Mouse (Mus musculus): ENCODE data around the gene Nid1. TPM values are rescaled to one million over a fixed set of nuclear protein-coding genes. Genes with fewer than 3 reads are reported as not detected.
"Not testable (repeated sequence)": the region's sequence is repeated elsewhere in the genome, so short reads cannot be mapped to it uniquely, and the experiment has no call there.

The Nid1 gene
- polyA plus RNA-seq, 1 experiment from 2014 or later, result 37.8 TPM

DNA sequence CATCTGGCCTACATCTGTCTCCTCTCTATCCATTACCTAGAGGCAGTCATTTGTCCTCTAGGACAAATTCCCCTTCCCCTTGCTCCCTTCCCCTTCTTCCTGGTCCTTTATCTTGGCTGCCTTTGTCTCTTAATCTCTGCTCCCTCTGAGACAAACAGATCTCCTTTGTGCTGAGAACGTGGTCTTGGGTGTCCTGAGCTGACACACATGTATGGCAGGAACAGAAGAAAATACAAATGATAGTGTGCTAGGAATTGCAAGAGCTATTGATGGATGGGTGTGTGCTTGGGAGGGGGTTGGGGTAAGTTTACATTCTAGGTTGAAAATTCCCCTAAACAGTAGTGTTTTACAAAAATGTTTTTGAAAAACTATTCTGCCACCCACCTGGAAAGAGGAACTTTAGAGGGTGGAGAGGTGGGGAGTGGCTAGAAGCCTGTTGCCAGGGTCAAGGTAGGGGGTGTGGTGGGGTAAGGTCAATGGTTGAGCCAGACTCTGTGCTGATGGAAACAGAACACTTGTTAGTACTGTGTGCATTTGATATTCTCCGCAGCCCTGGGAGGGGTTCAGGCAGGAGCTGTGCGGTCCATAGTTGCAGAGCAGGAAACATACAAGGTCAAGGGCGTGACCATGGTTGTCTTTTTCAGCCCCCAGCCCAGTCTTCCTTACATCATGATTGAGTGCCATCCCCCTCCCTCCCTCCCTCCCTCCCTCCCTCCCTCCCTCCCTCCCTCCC, 9.5 kb downstream of the Nid1 start:
- WGBS (ENCODE audit: insufficient replicate concordance), result 42% methylated on average over 4 of the region's 4 CpGs
- H3K4me1 ChIP-seq (ENCODE audit: control insufficient read depth, low read depth, low read length); ATAC-seq (ENCODE audit: low read depth); H3K9ac ChIP-seq (ENCODE audit: low read depth, low read length); H3K4me3 ChIP-seq (ENCODE audit: low read depth, low read length); H3K27ac ChIP-seq (ENCODE audit: low read length); H3K4me2 ChIP-seq (ENCODE audit: low read depth, low read length); H3K36me3 ChIP-seq (ENCODE audit: control insufficient read depth, insufficient read depth); H3K27me3 ChIP-seq (ENCODE audit: control insufficient read depth, insufficient read depth, low read depth, low read length); H3K9me3 ChIP-seq (replicated peaks; ENCODE audit: control insufficient read depth, low read length): not testable (repeated sequence)

DNA sequence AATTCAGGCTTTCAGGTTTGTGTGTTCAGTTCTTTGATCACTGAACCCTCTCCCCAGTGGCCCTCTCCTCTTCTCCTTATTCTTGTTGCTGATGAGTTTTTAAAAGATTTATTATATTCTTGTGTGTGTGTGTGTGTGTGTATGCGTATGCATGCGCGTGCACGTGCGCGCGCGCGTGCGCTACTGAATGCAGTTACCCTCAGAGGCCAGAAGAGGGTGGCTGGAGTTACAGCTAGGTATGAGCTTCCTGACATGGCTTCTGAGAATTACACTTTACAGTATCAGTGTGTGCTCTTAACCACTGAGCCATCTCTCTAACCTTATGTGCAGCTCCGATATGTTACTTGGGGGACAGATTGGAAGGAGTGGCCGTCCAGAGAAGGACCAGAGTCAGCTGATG, 12.6 kb downstream of the Nid1 start:
- H3K9ac ChIP-seq (ENCODE audit: low read depth, low read length); ATAC-seq (ENCODE audit: low read depth); H3K36me3 ChIP-seq (ENCODE audit: control insufficient read depth, insufficient read depth); H3K4me1 ChIP-seq (ENCODE audit: control insufficient read depth, low read depth, low read length); H3K9me3 ChIP-seq (replicated peaks; ENCODE audit: control insufficient read depth, low read length); H3K27me3 ChIP-seq (ENCODE audit: control insufficient read depth, insufficient read depth, low read depth, low read length); H3K27ac ChIP-seq (ENCODE audit: low read length); H3K4me2 ChIP-seq (ENCODE audit: low read depth, low read length); H3K4me3 ChIP-seq (ENCODE audit: low read depth, low read length): not testable (repeated sequence)
- WGBS (ENCODE audit: insufficient replicate concordance), result 67% methylated on average over 12 of the region's 12 CpGs

DNA sequence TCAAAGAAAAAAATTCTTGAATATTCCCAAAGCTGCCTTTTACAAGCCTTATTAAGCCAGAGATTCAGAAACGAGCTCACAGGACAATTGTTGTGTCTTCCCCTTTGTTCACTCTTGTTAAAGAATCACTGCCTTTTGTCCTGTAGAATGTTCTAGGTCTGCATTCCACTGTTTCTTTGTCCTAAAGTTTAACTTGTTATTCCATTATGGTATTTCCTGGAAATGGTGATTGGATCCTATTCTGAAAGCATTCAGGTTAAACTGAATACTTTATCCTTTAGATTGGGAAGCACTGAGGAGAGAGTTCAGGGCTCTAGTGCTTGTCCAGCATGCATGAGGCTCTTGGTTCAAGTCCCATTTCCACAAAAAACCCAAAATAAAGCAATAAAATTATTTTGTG, 13.6 kb downstream of the Nid1 start:
- H3K4me2 ChIP-seq (ENCODE audit: low read depth, low read length); H3K9ac ChIP-seq (ENCODE audit: low read depth, low read length); H3K9me3 ChIP-seq (replicated peaks; ENCODE audit: control insufficient read depth, low read length); H3K4me3 ChIP-seq (ENCODE audit: low read depth, low read length); H3K4me1 ChIP-seq (ENCODE audit: control insufficient read depth, low read depth, low read length); ATAC-seq (ENCODE audit: low read depth); H3K27me3 ChIP-seq (ENCODE audit: control insufficient read depth, insufficient read depth, low read depth, low read length); H3K36me3 ChIP-seq (ENCODE audit: control insufficient read depth, insufficient read depth); H3K27ac ChIP-seq (ENCODE audit: low read length): not testable (repeated sequence)
- 47% methylated on average over 1 of the region's 1 CpGs for WGBS (ENCODE audit: insufficient replicate concordance)

DNA sequence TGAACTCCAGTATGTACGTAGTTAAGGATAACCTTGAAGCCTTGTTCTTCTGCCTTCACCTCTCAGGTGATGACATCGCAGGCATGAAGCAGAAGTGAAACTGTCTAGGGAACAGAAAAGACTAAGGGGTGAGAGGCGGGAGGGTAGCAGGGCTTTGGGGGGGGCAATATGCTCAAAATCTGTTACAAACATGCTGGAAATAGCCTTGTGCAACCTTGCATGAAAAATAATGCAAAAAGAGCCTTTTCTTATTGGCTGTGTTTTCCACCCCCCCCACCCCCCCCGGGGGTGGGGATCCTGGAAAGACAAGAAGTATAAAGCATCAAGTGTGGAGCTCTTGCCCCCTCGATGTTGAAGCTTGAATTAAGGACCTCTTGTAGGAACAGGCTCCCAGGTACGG, 16.0 kb downstream of the Nid1 start:
- not testable (repeated sequence) for H3K36me3 ChIP-seq (ENCODE audit: control insufficient read depth, insufficient read depth); ATAC-seq (ENCODE audit: low read depth); H3K27me3 ChIP-seq (ENCODE audit: control insufficient read depth, insufficient read depth, low read depth, low read length); H3K4me1 ChIP-seq (ENCODE audit: control insufficient read depth, low read depth, low read length); H3K9me3 ChIP-seq (replicated peaks; ENCODE audit: control insufficient read depth, low read length); H3K4me3 ChIP-seq (ENCODE audit: low read depth, low read length); H3K27ac ChIP-seq (ENCODE audit: low read length); H3K4me2 ChIP-seq (ENCODE audit: low read depth, low read length); H3K9ac ChIP-seq (ENCODE audit: low read depth, low read length)
- 61% methylated on average over 6 of the region's 6 CpGs for WGBS (ENCODE audit: insufficient replicate concordance)

DNA sequence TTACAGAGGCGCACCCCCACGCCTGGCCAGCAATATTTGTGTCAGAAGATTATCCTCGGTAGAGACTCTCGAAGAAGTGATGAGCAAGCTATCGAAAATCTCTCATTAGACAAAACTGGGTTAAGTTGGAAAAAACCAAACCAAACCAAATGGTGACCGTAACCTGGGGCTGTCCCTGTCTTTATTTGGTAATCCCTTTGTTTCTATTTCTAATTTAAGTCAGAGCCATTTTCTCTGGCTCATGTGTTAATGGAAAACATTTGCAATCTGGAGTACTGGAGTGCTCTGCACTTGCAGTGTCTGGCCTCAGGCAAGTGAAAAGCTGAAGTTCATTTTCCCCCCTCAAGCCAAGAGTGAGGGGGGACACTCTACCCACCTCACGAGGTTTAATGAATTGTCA, 16.9 kb downstream of the Nid1 start:
- H3K4me1 ChIP-seq (ENCODE audit: control insufficient read depth, low read depth, low read length); H3K36me3 ChIP-seq (ENCODE audit: control insufficient read depth, insufficient read depth); H3K4me3 ChIP-seq (ENCODE audit: low read depth, low read length); H3K9me3 ChIP-seq (replicated peaks; ENCODE audit: control insufficient read depth, low read length); H3K27ac ChIP-seq (ENCODE audit: low read length); H3K9ac ChIP-seq (ENCODE audit: low read depth, low read length); H3K4me2 ChIP-seq (ENCODE audit: low read depth, low read length); H3K27me3 ChIP-seq (ENCODE audit: control insufficient read depth, insufficient read depth, low read depth, low read length); ATAC-seq (ENCODE audit: low read depth): not testable (repeated sequence)
- 64% methylated on average over 7 of the region's 7 CpGs for WGBS (ENCODE audit: insufficient replicate concordance)

DNA sequence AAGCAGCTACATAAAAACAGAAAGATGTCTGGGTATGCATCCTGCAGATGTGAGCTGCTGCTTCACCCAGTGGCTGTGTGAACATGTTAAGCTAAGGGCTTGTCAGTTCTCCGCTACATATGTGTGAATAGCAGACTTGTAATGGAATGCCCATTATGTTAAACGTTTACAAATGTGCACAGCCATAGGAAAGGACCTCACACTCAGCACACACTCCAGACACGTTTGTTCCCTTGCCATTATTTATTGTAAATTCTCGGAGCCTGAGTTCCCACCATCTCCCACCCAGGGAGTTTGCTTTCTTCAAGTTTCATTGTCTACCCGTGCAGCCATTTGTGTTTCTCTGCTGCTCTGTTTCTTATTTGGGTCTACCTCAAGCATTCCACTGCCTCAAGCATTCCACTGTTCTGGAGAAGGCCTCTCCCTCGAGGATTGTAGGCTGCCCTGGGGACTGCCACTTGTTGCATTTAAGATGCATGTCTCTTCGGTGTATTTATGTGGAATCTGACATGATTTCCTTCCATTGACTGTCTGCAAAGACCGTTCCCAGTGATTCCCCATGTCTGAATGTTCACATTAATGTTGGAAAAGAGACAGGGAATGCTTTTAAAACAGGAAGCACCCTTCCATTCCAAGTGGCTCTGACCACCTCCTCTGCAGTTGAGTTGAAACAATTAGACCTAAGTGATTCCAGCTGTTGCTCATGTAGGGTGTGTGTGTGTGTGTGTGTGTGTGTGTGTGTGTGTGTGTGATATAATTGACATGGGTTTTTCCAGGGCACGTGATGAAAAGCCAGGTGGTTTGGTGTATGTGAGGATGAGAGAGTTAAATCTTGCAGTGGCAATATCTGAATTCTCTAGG, 18.5 kb downstream of the Nid1 start:
- H3K9ac ChIP-seq (ENCODE audit: low read depth, low read length); H3K4me1 ChIP-seq (ENCODE audit: control insufficient read depth, low read depth, low read length); H3K27ac ChIP-seq (ENCODE audit: low read length); H3K9me3 ChIP-seq (replicated peaks; ENCODE audit: control insufficient read depth, low read length); H3K4me3 ChIP-seq (ENCODE audit: low read depth, low read length); H3K4me2 ChIP-seq (ENCODE audit: low read depth, low read length); H3K27me3 ChIP-seq (ENCODE audit: control insufficient read depth, insufficient read depth, low read depth, low read length); ATAC-seq (ENCODE audit: low read depth); H3K36me3 ChIP-seq (ENCODE audit: control insufficient read depth, insufficient read depth): not testable (repeated sequence)
- whole genome bisulfite sequencing (ENCODE audit: insufficient replicate concordance), result 38% methylated on average over 8 of the region's 9 CpGs

DNA sequence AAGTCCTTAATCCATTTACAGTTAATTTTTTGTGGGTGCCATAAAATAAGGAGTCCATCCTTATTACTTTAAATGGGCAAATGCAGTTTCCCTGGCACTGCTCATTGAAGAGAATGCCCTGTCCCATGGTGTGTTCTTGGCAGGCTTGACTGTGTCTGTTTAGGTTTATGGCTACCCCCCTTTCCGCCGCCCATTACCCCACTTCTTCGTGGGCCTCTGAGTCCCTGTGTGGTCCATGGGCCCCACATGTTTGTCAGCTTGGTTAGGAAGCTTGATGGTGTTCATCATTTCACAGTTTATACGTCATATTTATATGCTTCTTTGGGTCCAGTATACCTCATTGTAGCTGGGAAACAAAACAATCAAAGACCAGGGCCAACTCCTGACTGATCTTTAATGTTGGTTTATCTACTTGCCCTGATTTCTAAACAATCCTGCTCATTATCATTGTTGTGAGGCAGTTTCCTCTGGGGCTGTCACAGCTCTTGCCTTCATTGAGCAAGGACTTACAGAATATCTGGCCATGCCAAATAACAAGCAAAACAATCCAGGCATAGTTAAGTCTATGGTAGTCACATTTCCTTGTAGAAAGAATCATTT, 20.9 kb downstream of the Nid1 start:
- Histone ChIP-seq H3K27ac (ENCODE audit: low read length) (no peak overlapping the region), H3K9me3 (replicated peaks; ENCODE audit: control insufficient read depth, low read length) (no peaks in the 10 kb centered on the region)
- 49% methylated on average over 4 of the region's 4 CpGs for WGBS (ENCODE audit: insufficient replicate concordance)

DNA sequence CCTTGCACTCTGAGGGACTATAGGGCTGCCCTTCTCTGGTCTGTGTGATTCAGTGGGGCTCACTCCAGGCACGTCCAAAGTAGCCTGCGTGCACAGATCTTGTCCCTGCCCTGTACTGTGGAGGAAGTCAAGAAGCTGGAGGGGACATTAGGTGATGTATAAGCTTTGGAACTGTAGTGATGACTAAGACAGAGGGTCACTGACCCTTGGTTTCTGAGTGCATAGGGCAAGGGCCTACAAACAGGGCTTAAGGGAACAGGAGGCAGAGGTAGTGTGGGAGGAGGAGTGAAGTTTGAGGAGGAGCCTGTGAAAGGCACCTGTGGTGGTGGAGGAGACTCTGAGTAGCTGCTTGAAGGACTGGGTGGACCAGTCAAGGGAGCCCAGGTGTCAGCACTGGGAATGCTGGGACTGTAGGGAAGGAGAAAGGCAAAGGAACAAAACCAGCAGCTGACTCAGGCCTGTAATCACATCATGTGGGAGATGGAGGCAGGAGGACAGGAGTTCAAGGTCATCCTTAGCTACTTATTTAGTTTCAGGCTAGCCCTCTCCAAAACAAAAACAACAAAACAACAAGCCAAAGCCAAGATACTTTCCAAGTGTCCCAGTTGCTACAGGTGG, 23.3 kb downstream of the Nid1 start:
- peaks cover 7% of the 10 kb centered on the region; the same call in 1 of the 2 replicates for H3K4me1 ChIP-seq (ENCODE audit: control insufficient read depth, low read depth, low read length)
- no peaks in the 10 kb centered on the region for H3K27me3 ChIP-seq (ENCODE audit: control insufficient read depth, insufficient read depth, low read depth, low read length)
- H3K9ac ChIP-seq (ENCODE audit: low read depth, low read length), result no peak overlapping the region
- 69% methylated on average over 2 of the region's 2 CpGs for WGBS (ENCODE audit: insufficient replicate concordance)
- H3K27ac ChIP-seq (ENCODE audit: low read length), result no peak overlapping the region
- no peaks in the 10 kb centered on the region for H3K36me3 ChIP-seq (ENCODE audit: control insufficient read depth, insufficient read depth)
- no peak overlapping the region for H3K4me3 ChIP-seq (ENCODE audit: low read depth, low read length)
- H3K9me3 ChIP-seq (replicated peaks; ENCODE audit: control insufficient read depth, low read length), result no peaks in the 10 kb centered on the region
- no peak overlapping the region for H3K4me2 ChIP-seq (ENCODE audit: low read depth, low read length)
- ATAC-seq (ENCODE audit: low read depth), result 0 out of 2 replicates have a peak, but pooled peaks have one; percentile 11

More for the DNA sequence above, 20.9 kb downstream of the Nid1 start:
- H3K9ac ChIP-seq (ENCODE audit: low read depth, low read length), result no peak overlapping the region
- no peak overlapping the region for H3K4me3 ChIP-seq (ENCODE audit: low read depth, low read length)
- H3K4me2 ChIP-seq (ENCODE audit: low read depth, low read length), result no peak overlapping the region
- peaks cover 7% of the 10 kb centered on the region; the same call in 1 of the 2 replicates for H3K4me1 ChIP-seq (ENCODE audit: control insufficient read depth, low read depth, low read length)
- H3K27me3 ChIP-seq (ENCODE audit: control insufficient read depth, insufficient read depth, low read depth, low read length), result no peaks in the 10 kb centered on the region
- no peaks in the 10 kb centered on the region for H3K36me3 ChIP-seq (ENCODE audit: control insufficient read depth, insufficient read depth)
- ATAC-seq (ENCODE audit: low read depth), result no peak

Measured in liver, embryonic 16.5 days (tissue).